Mouse (Mus musculus) cerebellum, postnatal 4 days (tissue): ENCODE data around the gene Chrng.

Experiments
- DNase-seq, 2 experiments: peaks; one replicate each; pipeline ENCODE4 v3.0.0; 2022; ENCODE audit warnings: low spot score in 2 of 2, mixed read lengths in 1 of 2

Chrng gene

GRCm38 (mm10) chr1:87252040-87252609 is 47.7 kb downstream of the Chrng start:
- no peak for DNase-seq

GRCm38 (mm10) chr1:87255173-87255572 is 50.7 kb downstream of the Chrng start:
- no peak for DNase-seq

DNA sequence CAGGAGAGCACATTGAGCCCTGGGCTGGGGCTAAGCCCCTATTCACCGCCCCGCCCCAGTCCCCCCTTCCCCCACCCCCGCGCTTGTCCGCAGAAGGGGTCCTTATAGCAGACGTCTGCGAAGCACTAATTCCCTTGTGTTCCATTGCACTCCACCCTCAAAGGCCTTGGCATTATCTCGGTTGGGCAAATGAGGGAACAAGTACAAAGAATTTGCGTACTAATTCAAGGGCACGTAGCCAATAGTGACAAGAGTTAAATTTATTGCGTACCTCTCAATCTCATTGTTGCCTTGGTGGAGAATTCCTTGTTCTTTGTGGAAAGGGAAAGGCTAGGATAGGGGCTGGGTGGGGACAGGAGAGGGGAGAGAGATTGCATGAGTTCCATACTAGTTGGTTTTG is 53.2 kb downstream of the Chrng start:
- no peak for DNase-seq

- peak in 1 of 2 experiments; percentile 14 for DNase-seq
Observed at GRCm38 (mm10) chr1:87258484-87258883, 54.0 kb downstream of the Chrng start.

DNA sequence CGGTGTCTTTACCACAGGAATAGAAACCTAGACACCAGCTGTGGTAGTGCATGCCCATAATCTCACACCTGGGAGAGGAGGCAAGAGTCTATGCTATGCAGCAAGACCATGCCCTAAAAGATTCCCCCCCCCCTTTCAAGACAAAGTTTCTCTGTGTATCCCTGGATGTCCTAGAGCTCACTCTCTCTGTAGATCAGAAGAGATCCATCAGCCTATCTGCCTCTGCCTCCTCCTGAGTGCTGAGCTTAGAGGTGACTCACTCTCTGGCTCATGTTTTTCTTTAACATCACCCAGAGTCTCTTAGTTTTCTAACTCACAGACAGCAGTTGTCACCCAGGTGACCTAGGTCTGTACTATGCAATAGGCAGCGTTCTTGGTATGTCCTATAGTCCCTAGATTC is 54.9 kb downstream of the Chrng start:
- no peak for DNase-seq
